Mouse (Mus musculus): ENCODE measurements at regions not wholly inside any gene's neighbourhood (a gene's known extent, or its start where the extent isn't known, plus 50 kb on each side); places are given as distances from the start of the nearest gene placed in this dataset.
A peak's percentile ranks its signal among the peaks of the same experiment; 100 is the strongest.

GRCm38 (mm10) chr17:70942478-70942877 is 60.0 kb upstream of the Myom1 start:
- no peak for DNase-seq (ENCODE audit: low spot score)

- no peak for DNase-seq (ENCODE audit: low spot score)
Measured at GRCm38 (mm10) chr17:70934258-70934657, 68.2 kb upstream of the Myom1 start.

GRCm38 (mm10) chr17:70933122-70934050 is 69.0 kb upstream of the Myom1 start:
- peak; percentile 4 for DNase-seq (ENCODE audit: low spot score)

GRCm38 (mm10) chr17:70932565-70932964 is 69.9 kb upstream of the Myom1 start:
- no peak for DNase-seq (ENCODE audit: low spot score)

- DNase-seq (ENCODE audit: low spot score), result no peak
Measured at GRCm38 (mm10) chr17:70930600-70930999, 71.8 kb upstream of the Myom1 start.

- peak; percentile 13 for DNase-seq (ENCODE audit: low spot score)
Measured at GRCm38 (mm10) chr17:70929582-70929981, 72.9 kb upstream of the Myom1 start.

- peak; percentile 39 for DNase-seq (ENCODE audit: low spot score)
Measured at GRCm38 (mm10) chr17:70924565-70925220, 71.3 kb upstream of the Tgif1 start.

GRCm38 (mm10) chr17:70921681-70922080 is 68.3 kb upstream of the Tgif1 start:
- no peak for DNase-seq (ENCODE audit: low spot score)

GRCm38 (mm10) chr17:70920181-70920580 is 66.8 kb upstream of the Tgif1 start:
- no peak for DNase-seq (ENCODE audit: low spot score)

- DNase-seq (ENCODE audit: low spot score), result no peak
Measured at GRCm38 (mm10) chr17:70917183-70917935, 64.0 kb upstream of the Tgif1 start.

- no peak for DNase-seq (ENCODE audit: low spot score)
Measured at GRCm38 (mm10) chr17:70916089-70916750, 62.9 kb upstream of the Tgif1 start.

GRCm38 (mm10) chr17:70915445-70915844 is 62.1 kb upstream of the Tgif1 start:
- DNase-seq (ENCODE audit: low spot score), result no peak

GRCm38 (mm10) chr17:70910238-70910637 is 56.9 kb upstream of the Tgif1 start:
- no peak for DNase-seq (ENCODE audit: low spot score)

GRCm38 (mm10) chr17:70909573-70909972 is 56.2 kb upstream of the Tgif1 start:
- no peak for DNase-seq (ENCODE audit: low spot score)

- no peak for DNase-seq (ENCODE audit: low spot score)
Measured at GRCm38 (mm10) chr17:70908328-70908727, 55.0 kb upstream of the Tgif1 start.

Measured in lung, postnatal 25 days (tissue).